Mouse (Mus musculus): ENCODE measurements around the gene Gm10718.
"Not testable (repeated sequence)": the region's sequence is repeated elsewhere in the genome, so short reads cannot be mapped to it uniquely, and the experiment has no call there.

The Gm10718 gene

GRCm38 (mm10) chr9:3025653-3026052, 2.3 kb downstream of the Gm10718 start:
- DNase-seq (ENCODE audit: low spot score in 2 of 2), result peak; percentile 11 to 73

DNA sequence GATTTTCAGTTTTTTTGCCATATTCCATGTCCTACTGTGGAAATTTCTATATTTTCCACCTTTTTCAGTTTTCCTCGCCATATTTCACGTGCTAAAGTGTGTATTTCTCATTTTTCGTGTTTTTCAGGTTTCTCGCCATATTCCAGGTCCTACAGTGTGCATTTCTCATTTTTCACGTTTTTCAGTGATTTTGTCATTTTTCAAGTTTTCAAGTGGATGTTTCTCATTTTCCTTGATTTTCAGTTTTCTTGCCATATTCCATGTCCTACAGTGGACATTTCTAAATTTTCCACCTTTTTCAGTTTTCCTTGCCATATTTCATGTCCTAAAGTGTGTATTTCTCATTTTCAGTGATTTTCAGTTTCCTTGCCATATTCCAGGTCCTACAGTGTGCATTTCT, 2.8 kb downstream of the Gm10718 start:
- not testable (repeated sequence) for DNase-seq (ENCODE audit: low spot score in 2 of 2)

DNA sequence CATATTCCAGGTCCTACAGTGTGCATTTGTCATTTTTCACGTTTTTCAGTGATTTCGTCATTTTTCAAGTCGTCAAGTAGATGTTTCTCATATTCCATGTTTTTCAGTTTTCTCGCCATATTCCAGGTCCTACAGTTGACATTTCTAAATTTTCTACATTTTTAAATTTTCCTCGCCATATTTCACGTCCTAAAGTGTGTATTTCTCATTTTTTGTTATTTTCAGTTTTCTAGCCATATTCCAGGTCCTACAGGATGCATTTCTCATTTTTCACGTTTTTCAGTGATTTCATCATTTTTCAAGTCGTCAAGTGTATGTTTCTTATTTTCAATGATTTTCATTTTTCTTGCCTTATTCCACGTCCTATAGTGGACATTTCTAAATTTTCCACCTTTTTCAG, 3.4 kb downstream of the Gm10718 start:
- DNase-seq (ENCODE audit: low spot score in 2 of 2), result not testable (repeated sequence)

DNA sequence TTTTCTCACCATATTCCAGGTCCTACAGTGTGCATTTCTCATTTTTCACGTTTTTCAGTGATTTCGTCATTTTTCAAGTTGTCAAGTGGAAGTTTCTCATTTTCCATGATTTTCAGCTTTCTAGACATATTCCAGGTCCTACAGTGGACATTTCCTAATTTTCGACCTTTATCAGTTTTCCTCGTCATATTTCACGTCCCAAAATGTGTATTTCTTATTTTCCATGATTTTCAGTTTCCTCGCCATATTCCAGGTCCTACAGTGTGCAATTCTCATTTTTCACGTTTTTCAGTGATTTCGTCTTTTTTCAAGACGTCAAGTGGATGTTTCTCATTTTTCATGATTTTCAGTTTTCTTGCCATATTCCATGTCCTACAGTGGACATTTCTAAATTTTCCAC, 3.9 kb downstream of the Gm10718 start:
- DNase-seq (ENCODE audit: low spot score in 2 of 2), result not testable (repeated sequence)

DNA sequence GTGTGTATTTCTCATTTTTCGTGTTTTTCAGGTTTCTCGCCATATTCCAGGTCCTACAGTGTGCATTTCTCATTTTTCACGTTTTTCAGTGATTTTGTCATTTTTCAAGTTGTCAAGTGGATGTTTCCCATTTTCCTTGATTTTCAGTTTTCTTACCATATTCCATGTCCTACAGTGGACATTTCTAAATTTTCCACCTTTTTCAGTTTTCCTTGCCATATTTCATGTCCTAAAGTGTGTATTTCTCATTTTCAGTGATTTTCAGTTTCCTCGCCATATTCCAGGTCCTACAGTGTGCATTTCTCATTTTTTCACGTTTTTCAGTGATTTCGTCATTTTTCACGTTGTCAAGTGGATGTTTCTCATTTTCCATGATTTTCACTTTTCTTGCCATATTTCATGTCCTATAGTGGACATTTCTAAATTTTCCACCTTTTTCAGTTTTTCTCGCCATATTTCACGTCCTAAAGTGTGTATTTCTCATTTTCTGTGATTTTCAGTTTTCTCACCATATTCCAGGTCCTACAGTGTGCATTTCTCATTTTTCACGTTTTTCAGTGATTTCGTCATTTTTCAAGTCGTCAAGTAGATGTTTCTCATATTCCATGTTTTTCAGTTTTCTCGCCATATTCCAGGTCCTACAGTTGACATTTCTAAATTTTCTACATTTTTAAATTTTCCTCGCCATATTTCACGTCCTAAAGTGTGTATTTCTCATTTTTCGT, 6.1 kb downstream of the Gm10718 start:
- peak in 1 of 2 experiments; percentile 55 for DNase-seq (ENCODE audit: low spot score in 2 of 2)

DNA sequence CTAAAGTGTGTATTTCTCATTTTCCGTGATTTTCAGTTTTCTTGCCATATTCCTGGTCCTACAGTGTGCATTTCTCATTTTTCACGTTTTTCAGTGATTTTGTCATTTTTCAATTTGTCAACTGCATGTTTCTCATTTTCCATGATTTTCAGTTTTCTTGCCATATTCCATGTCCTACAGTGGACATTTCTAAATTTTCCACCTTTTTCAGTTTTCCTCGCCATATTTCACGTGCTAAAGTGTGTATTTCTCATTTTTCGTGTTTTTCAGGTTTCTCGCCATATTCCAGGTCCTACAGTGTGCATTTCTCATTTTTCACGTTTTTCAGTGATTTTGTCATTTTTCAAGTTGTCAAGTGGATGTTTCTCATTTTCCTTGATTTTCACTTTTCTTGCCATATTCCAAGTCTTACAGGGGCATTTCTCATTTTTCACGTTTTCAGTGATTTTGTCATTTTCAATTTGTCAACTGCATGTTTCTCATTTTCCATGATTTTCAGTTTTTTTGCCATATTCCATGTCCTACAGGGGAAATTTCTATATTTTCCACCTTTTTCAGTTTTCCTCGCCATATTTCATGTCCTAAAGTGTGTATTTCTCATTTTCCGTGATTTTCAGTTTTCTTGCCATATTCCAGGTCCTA, 7.5 kb downstream of the Gm10718 start:
- not testable (repeated sequence) for DNase-seq (ENCODE audit: low spot score in 2 of 2)

DNA sequence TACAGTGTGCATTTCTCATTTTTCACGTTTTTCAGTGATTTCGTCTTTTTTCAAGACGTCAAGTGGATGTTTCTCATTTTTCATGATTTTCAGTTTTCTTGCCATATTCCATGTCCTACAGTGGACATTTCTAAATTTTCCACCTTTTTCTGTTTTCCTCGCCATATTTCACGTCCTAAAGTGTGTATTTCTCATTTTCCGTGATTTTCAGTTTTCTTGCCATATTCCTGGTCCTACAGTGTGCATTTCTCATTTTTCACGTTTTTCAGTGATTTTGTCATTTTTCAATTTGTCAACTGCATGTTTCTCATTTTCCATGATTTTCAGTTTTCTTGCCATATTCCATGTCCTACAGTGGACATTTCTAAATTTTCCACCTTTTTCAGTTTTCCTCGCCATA, 11.0 kb downstream of the Gm10718 start, which contains the start of gene Gm17535:
Gm17535 (plus strand) TSS at position 301 of the 400 bp plus-strand sequence.
- not testable (repeated sequence) for DNase-seq (ENCODE audit: low spot score in 2 of 2)

DNA sequence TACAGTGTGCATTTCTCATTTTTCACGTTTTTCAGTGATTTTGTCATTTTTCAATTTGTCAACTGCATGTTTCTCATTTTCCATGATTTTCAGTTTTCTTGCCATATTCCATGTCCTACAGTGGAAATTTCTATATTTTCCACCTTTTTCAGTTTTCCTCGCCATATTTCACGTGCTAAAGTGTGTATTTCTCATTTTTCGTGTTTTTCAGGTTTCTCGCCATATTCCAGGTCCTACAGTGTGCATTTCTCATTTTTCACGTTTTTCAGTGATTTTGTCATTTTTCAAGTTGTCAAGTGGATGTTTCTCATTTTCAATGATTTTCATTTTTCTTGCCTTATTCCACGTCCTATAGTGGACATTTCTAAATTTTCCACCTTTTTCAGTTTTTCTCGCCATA, 13.2 kb downstream of the Gm10718 start, which contains the start of gene Gm10715:
Gm10715 (plus strand) TSS at position 301 of the 400 bp plus-strand sequence.
- not testable (repeated sequence) for DNase-seq (ENCODE audit: low spot score in 2 of 2)

GRCm38 (mm10) chr9:3038161-3038560, 14.8 kb downstream of the Gm10718 start:
- DNase-seq (ENCODE audit: low spot score in 2 of 2), result not testable (repeated sequence)

Measured in frontal cortex, postnatal 14 days (tissue).